Mouse (Mus musculus) lung, postnatal 25 days (tissue): ENCODE results near the gene Lpgat1.

Source experiments
- DNase-seq: peaks from one replicate; pipeline ENCODE4 v3.0.0; 2022; ENCODE audit warnings: low spot score

The Lpgat1 gene

GRCm38 (mm10) chr1:191733822-191734221 lies 16.2 kb downstream of the Lpgat1 start:
- no peak for DNase-seq

- no peak for DNase-seq
Measured at GRCm38 (mm10) chr1:191736425-191736824, 18.8 kb downstream of the Lpgat1 start.

GRCm38 (mm10) chr1:191737871-191738270 lies 20.2 kb downstream of the Lpgat1 start:
- DNase-seq: peak; percentile 54

GRCm38 (mm10) chr1:191738726-191739125 lies 21.1 kb downstream of the Lpgat1 start:
- DNase-seq: no peak

- DNase-seq: no peak
Measured at GRCm38 (mm10) chr1:191740587-191741361, 23.1 kb downstream of the Lpgat1 start.

- no peak for DNase-seq
Measured at GRCm38 (mm10) chr1:191741635-191742034, 24.0 kb downstream of the Lpgat1 start.

- DNase-seq: no peak
Measured at GRCm38 (mm10) chr1:191748431-191748830, 30.8 kb downstream of the Lpgat1 start.

GRCm38 (mm10) chr1:191756520-191757199 lies 39.0 kb downstream of the Lpgat1 start:
- DNase-seq: peak; percentile 53

GRCm38 (mm10) chr1:191774106-191774505 lies 56.5 kb downstream of the Lpgat1 start:
- no peak for DNase-seq

- no peak for DNase-seq
Measured at GRCm38 (mm10) chr1:191775116-191775515, 57.5 kb downstream of the Lpgat1 start.

- DNase-seq: no peak
Measured at GRCm38 (mm10) chr1:191777521-191777920, 59.9 kb downstream of the Lpgat1 start.

- DNase-seq: no peak
Measured at GRCm38 (mm10) chr1:191780470-191780869, 62.8 kb downstream of the Lpgat1 start.

GRCm38 (mm10) chr1:191785108-191785507 lies 67.5 kb downstream of the Lpgat1 start:
- DNase-seq: no peak

- DNase-seq: no peak
Measured at GRCm38 (mm10) chr1:191786255-191786654, 68.6 kb downstream of the Lpgat1 start.

GRCm38 (mm10) chr1:191787379-191787778 lies 69.7 kb downstream of the Lpgat1 start:
- DNase-seq: no peak

GRCm38 (mm10) chr1:191792991-191793390 lies 75.4 kb downstream of the Lpgat1 start:
- DNase-seq: peak; percentile 55

- no peak for DNase-seq
Measured at GRCm38 (mm10) chr1:191793888-191794532, 76.4 kb downstream of the Lpgat1 start.

- DNase-seq: no peak
Measured at GRCm38 (mm10) chr1:191796238-191796896, 78.7 kb downstream of the Lpgat1 start.

- no peak for DNase-seq
Measured at GRCm38 (mm10) chr1:191802093-191802819, 84.6 kb downstream of the Lpgat1 start.

- no peak for DNase-seq
Measured at GRCm38 (mm10) chr1:191802820-191803655, 85.4 kb downstream of the Lpgat1 start.

- no peak for DNase-seq
Measured at GRCm38 (mm10) chr1:191804747-191805146, 87.1 kb downstream of the Lpgat1 start.
